In genomic region chr7:79498965-79499595, GRCm38 (mm10) we compare ENCODE assay signal across 8 mouse cellular contexts. TPM values are rescaled to one million over a fixed set of nuclear protein-coding genes. Genes with fewer than 3 reads are reported as not detected.
A peak's percentile ranks its signal among the peaks of the same experiment; 100 is the strongest.
DNase-seq lines count a peak whose midpoint lies in the region; ATAC-seq and TF ChIP-seq lines count a peak whose summit lies in the region.

No protein-coding gene starts in this region.

- no peaks in the 10 kb centered on the region for H3K9me3 ChIP-seq in hindbrain, embryonic 14.5 days (ENCODE audit: control insufficient read depth, low read length)

- intact Hi-C loops in left cerebral cortex, adult 2 months (cut with DNase I) = loop anchor here (1.0 kb wide), 1 partner anchor 93 kb away; no protein-coding TSS in a partner anchor

- H3K4me1 ChIP-seq in hindbrain, embryonic 14.5 days (replicated peaks; ENCODE audit: control insufficient read depth, insufficient read depth, low read length) = peaks cover 13% of the 10 kb centered on the region

- peak; percentile 17; the same call in 1 of the 2 replicates for ATAC-seq in hindbrain, embryonic 14.5 days (ENCODE audit: low FRiP score)

- TF ChIP-seq CTCF in left cerebral cortex, adult 2 months (IDR thresholded peaks at IDR 0.05) = no peak

- peak overlapping the region; percentile 99 for H3K9ac ChIP-seq in hindbrain, embryonic 14.5 days

- H3K36me3 ChIP-seq in hindbrain, embryonic 14.5 days (replicated peaks; ENCODE audit: control insufficient read depth, insufficient read depth) = no peaks in the 10 kb centered on the region; the same call in 1 of the 2 replicates

- peak overlapping the region; percentile 98 for H3K27ac ChIP-seq in left cerebral cortex, adult 2 months
- peak overlapping the region; percentile 99 for H3K27ac ChIP-seq in hindbrain, embryonic 14.5 days

- peak overlapping the region; percentile 88 for H3K4me3 ChIP-seq in left cerebral cortex, adult 2 months
- peak overlapping the region; percentile 88 for H3K4me3 ChIP-seq in hindbrain, embryonic 14.5 days (replicated peaks; ENCODE audit: low read length)

- WGBS in hindbrain, embryonic 14.5 days = under 1% methylated on average over 35 of the region's 35 CpGs

- peak; percentile 39 to 45 for DNase-seq in left cerebral cortex, adult 2 months (ENCODE audit: extremely low spot score in 1 of 2, low spot score in 2 of 2)
- no peak for DNase-seq in left cerebral cortex, adult 8-10 months (ENCODE audit: low spot score in 2 of 2)
- peak; percentile 56 for DNase-seq in adrenal gland, adult 18-20 months (ENCODE audit: low spot score in 2 of 2)
- DNase-seq in cerebellum, postnatal 14 days = peak; percentile 67 to 68
- DNase-seq in hindbrain, embryonic 14.5 days (ENCODE audit: low spot score) = peak; percentile 66
- peak; percentile 13 for DNase-seq in lung, postnatal 25 days (ENCODE audit: low spot score)
- peak; percentile 71 for DNase-seq in retina, postnatal 1 day
- DNase-seq in frontal cortex, postnatal 14 days (ENCODE audit: low spot score in 2 of 2) = no peak

- H3K4me2 ChIP-seq in hindbrain, embryonic 14.5 days (replicated peaks) = peak overlapping the region; percentile 91

- H3K27me3 ChIP-seq in hindbrain, embryonic 14.5 days (ENCODE audit: control insufficient read depth, insufficient read depth, low read length) = peaks cover 23% of the 10 kb centered on the region

RNA-seq across cellular contexts. Expression of gene Polg, which starts 32.9 kb away (rescaled TPM):
- total RNA-seq in left cerebral cortex, adult 2 months (2021) = 100 to 1,000 TPM in 1 of 2 experiments, 10 to 100 TPM in 1; 86.7 to 100 TPM
- 100 to 1,000 TPM in 1 of 4 experiments, 10 to 100 TPM in 3; 81.6 to 112 (median 91.0) TPM for total RNA-seq in left cerebral cortex, adult 8-10 months (2022)
- total RNA-seq in adrenal gland, adult 18-20 months (2021) = 10 to 100 TPM; 63.5 to 79.3 TPM
- 26.3 and 28.9 TPM in 2 replicates for polyA plus RNA-seq in hindbrain, embryonic 14.5 days (2014; fragmentation: Nextera tagmentation; extraction: Ambion mirVana)

Comparison
In these comparisons a context has a peak if more than half of its experiments do, and no peak if none do; other contexts are left out.
1. DNase-seq: peak in left cerebral cortex, adult 2 months (2 of 2), adrenal gland, adult 18-20 months (2 of 2), cerebellum, postnatal 14 days (2 of 2), hindbrain, embryonic 14.5 days (single experiment), lung, postnatal 25 days (single experiment) and retina, postnatal 1 day (single experiment); none in left cerebral cortex, adult 8-10 months (0 of 2) and frontal cortex, postnatal 14 days (0 of 2).